Mouse (Mus musculus): ENCODE data around the gene Aurkaip1. TPM values are rescaled to one million over a fixed set of nuclear protein-coding genes. Genes with fewer than 3 reads are reported as not detected.
A peak's percentile ranks its signal among the peaks of the same experiment; 100 is the strongest.

Gene Aurkaip1
- polyA plus RNA-seq, 1 experiment, result 159 TPM

DNA sequence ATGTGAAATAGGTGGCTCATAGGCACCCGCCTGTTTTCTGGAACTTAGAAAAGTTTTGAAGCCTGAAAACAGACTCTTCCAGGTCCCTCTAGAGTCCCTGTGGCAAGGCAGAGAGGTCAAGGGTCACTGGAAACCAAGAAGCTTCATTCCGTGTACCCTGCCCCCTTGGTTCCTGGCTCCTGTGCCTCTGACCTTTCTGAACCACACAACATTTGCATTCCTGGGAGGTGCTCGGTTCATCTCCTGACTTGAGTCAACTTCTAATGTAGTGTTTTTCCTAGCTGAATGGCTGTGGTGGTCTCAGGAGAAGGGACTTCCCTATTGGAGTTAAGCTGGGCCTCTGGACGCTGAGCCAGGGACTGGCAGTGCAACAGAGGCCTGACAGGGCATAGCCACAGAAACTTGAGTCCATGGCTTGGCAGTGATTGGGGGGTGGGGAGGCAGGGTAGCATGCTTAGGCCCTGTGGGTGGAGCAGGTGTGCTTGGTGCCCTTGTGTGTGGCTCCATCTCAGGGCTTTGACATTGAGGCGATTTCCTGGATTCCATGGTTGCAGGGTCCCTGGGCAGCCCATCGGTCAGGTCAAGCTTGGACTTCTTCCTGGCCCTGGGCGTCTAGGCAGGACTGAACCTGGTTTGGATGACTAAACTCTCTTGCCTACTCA, 17.5 kb downstream of the Aurkaip1 start:
- peaks cover 33% of the 10 kb centered on the region for H3K4me1 ChIP-seq (ENCODE audit: control insufficient read depth, insufficient read depth, low read length)
- TF ChIP-seq POLR2A (IDR thresholded peaks at IDR 0.05; ENCODE audit: borderline replicate concordance, insufficient read depth, low read length), result no peak
- no peak for TF ChIP-seq CTCF (IDR thresholded peaks at IDR 0.05; ENCODE audit: borderline replicate concordance, insufficient read depth, low read depth, low read length)
- no peak overlapping the region for H3K27ac ChIP-seq (ENCODE audit: insufficient read depth, low read length)
- peak overlapping the region; percentile 92 for H3K4me3 ChIP-seq (replicated peaks; ENCODE audit: insufficient read depth, low read depth, low read length)
- H3K27me3 ChIP-seq (ENCODE audit: control insufficient read depth, insufficient read depth, low read length), result no peaks in the 10 kb centered on the region
- DNase-seq, result no peak
- 32% methylated on average over 7 of the region's 7 CpGs for WGBS

DNA sequence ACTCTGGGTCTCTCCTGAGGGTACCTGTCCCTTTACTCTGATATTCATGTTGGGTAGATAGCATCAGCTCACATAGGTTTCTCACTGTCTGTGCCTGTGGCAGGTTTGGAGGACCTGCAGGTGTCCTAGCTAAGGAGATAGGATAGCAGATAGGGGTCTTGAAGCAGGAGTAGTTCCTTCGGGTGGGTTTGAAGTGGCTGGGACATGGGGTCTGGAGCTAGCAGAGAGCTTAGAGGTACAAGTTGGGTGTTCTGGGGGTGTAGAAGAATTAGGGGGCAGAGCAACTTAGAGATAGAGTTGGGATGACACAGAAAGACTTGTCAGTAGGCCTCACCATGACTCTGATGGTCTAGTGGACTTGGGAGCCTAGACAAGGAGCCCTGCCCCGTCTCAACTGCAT, 18.3 kb downstream of the Aurkaip1 start:
- H3K27ac ChIP-seq (ENCODE audit: insufficient read depth, low read length), result no peak overlapping the region
- H3K27me3 ChIP-seq (ENCODE audit: control insufficient read depth, insufficient read depth, low read length), result no peaks in the 10 kb centered on the region
- 86% methylated on average over 2 of the region's 2 CpGs for WGBS
- TF ChIP-seq CTCF (IDR thresholded peaks at IDR 0.05; ENCODE audit: borderline replicate concordance, insufficient read depth, low read depth, low read length) (no peak), POLR2A (IDR thresholded peaks at IDR 0.05; ENCODE audit: borderline replicate concordance, insufficient read depth, low read length) (no peak)
- no peak for DNase-seq
- H3K4me3 ChIP-seq (replicated peaks; ENCODE audit: insufficient read depth, low read depth, low read length), result no peak overlapping the region
- peaks cover 33% of the 10 kb centered on the region for H3K4me1 ChIP-seq (ENCODE audit: control insufficient read depth, insufficient read depth, low read length)

DNA sequence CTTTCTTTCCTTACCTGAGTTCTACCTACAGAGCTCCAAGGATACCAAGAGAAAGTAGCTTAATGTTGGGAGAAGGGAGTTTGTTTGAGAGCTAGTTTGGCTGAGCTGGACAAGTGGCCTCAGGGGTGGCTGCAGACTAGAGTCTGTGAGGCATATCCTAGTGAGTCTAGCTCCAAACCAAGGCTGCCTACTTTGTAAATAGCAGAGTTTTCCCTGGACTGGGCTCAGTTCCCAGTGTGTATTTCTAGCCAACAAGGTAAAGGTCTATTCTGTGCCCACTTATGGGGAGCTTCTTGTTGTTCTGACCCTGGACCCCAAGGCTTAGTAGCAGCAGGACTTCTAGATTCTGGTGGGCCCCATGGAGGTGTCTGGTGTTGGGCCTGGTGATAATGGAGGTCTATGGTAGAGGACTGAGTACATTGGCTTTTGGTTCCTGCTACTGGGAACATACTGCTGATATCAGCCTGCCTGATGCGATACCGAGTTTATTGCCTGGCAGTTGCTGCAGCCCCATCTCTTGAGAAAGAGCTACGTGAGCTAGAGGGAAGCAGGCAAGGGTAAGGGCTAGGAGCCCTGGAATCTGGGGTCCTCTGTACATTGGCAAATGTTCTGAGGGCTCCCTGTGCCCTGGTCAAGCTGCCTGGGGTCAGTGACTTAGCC, 18.9 kb downstream of the Aurkaip1 start:
- Histone ChIP-seq H3K27ac (ENCODE audit: insufficient read depth, low read length) (no peak overlapping the region), H3K27me3 (ENCODE audit: control insufficient read depth, insufficient read depth, low read length) (no peaks in the 10 kb centered on the region), H3K4me1 (ENCODE audit: control insufficient read depth, insufficient read depth, low read length) (peaks cover 33% of the 10 kb centered on the region), H3K4me3 (replicated peaks; ENCODE audit: insufficient read depth, low read depth, low read length) (no peak overlapping the region)
- WGBS, result 53% methylated on average over 3 of the region's 3 CpGs
- DNase-seq, result no peak
- TF ChIP-seq POLR2A (IDR thresholded peaks at IDR 0.05; ENCODE audit: borderline replicate concordance, insufficient read depth, low read length) (no peak), CTCF (IDR thresholded peaks at IDR 0.05; ENCODE audit: borderline replicate concordance, insufficient read depth, low read depth, low read length) (no peak)

DNA sequence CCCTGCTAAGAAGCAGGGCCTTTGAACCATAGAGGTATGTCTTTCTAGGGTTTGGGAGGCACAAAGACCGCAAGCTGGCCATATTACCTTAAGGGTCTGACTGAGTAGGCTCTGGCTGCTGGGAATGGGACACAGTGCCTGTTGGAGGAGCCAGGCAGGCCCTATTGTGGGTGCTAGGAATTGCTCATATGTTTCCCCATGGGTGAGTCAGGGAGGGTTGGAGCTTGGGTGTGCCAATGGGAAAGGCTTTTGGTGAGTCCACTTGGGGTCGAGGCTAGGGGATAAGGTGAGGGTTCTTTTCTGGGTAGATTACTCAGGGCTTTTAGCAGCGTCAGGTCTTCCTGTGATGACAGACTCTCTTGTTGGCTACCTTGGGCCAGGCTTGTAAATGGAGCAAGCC, 20.3 kb downstream of the Aurkaip1 start:
- Histone ChIP-seq H3K27me3 (ENCODE audit: control insufficient read depth, insufficient read depth, low read length) (no peaks in the 10 kb centered on the region), H3K27ac (ENCODE audit: insufficient read depth, low read length) (no peak overlapping the region), H3K4me3 (replicated peaks; ENCODE audit: insufficient read depth, low read depth, low read length) (no peak overlapping the region), H3K4me1 (ENCODE audit: control insufficient read depth, insufficient read depth, low read length) (peaks cover 32% of the 10 kb centered on the region)
- no peak for TF ChIP-seq CTCF (IDR thresholded peaks at IDR 0.05; ENCODE audit: borderline replicate concordance, insufficient read depth, low read depth, low read length)
- no peak for TF ChIP-seq POLR2A (IDR thresholded peaks at IDR 0.05; ENCODE audit: borderline replicate concordance, insufficient read depth, low read length)
- no peak for DNase-seq
- 82% methylated on average over 3 of the region's 3 CpGs for WGBS

DNA sequence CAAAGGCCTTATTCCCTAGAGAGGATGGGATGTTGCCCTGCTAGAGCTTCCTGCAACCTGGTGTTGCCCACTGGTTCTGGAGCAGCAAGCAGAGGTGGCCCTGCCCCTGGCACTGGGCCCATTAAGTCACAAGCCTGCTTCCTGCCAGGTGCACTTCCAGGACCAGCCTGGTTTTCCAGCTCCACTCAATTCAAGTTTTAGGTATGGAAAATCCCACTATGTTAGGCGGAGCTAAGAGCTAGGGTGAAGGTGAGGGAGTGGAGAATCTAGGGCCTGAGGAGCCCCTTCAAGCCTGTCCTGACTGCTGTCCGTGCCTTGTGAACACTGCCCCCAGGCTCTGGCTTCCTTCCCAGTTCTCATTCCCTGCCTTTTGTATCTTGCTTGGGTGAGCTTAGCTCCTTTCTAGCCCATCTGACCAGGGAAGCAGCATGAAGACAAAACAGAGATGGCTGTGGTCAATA, 20.9 kb downstream of the Aurkaip1 start:
- TF ChIP-seq POLR2A (IDR thresholded peaks at IDR 0.05; ENCODE audit: borderline replicate concordance, insufficient read depth, low read length) (no peak), CTCF (IDR thresholded peaks at IDR 0.05; ENCODE audit: borderline replicate concordance, insufficient read depth, low read depth, low read length) (no peak)
- WGBS, result 40% methylated on average over 2 of the region's 2 CpGs
- Histone ChIP-seq H3K27me3 (ENCODE audit: control insufficient read depth, insufficient read depth, low read length) (no peaks in the 10 kb centered on the region), H3K27ac (ENCODE audit: insufficient read depth, low read length) (peak overlapping the region; percentile 33), H3K4me3 (replicated peaks; ENCODE audit: insufficient read depth, low read depth, low read length) (no peak overlapping the region), H3K4me1 (ENCODE audit: control insufficient read depth, insufficient read depth, low read length) (peaks cover 30% of the 10 kb centered on the region)
- DNase-seq, result peak; percentile 62 to 80

DNA sequence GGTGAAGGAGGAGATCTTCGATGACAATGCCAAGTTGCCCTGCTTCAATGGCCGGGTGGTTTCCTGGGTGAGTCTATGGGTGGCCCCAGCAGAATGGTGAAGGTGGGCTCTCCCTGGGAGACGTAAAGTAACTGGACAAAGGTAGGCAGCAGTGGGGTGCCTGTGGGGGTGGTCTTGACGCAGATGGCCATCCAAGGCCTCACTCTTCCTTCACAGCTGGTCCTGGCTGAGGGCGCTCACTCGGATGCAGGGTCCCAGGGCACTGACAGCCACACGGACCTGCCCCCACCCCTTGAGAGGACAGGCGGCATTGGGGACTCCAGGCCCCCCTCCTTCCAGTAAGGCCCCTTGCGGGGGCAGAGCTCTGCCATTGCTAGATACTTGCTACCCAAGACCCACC, 22.3 kb downstream of the Aurkaip1 start:
- TF ChIP-seq CTCF (IDR thresholded peaks at IDR 0.05; ENCODE audit: borderline replicate concordance, insufficient read depth, low read depth, low read length) (no peak), POLR2A (IDR thresholded peaks at IDR 0.05; ENCODE audit: borderline replicate concordance, insufficient read depth, low read length) (no peak)
- WGBS, result 79% methylated on average over 9 of the region's 9 CpGs
- DNase-seq, result no peak
- H3K27ac ChIP-seq (ENCODE audit: insufficient read depth, low read length), result no peak overlapping the region
- no peak overlapping the region for H3K4me3 ChIP-seq (replicated peaks; ENCODE audit: insufficient read depth, low read depth, low read length)
- H3K27me3 ChIP-seq (ENCODE audit: control insufficient read depth, insufficient read depth, low read length), result no peaks in the 10 kb centered on the region
- H3K4me1 ChIP-seq (ENCODE audit: control insufficient read depth, insufficient read depth, low read length), result peaks cover 30% of the 10 kb centered on the region

DNA sequence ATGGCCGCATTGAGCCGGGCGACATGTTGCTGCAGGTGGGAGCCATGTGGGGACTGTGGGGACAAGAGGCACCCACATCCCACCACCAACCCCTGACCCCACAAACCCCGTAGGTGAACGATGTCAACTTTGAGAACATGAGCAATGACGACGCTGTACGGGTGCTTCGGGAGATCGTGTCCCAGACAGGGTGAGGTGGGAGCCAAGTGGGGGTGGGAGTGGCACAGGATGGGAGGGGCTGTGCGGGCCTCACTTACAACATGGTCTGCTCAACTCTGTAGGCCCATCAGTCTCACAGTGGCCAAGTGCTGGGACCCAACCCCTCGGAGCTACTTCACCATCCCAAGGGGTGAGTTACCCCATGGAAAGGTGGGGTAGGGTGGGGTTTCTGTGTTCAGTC, 23.9 kb downstream of the Aurkaip1 start:
- H3K4me3 ChIP-seq (replicated peaks; ENCODE audit: insufficient read depth, low read depth, low read length), result no peak overlapping the region
- 95% methylated on average over 12 of the region's 12 CpGs for WGBS
- TF ChIP-seq CTCF (IDR thresholded peaks at IDR 0.05; ENCODE audit: borderline replicate concordance, insufficient read depth, low read depth, low read length) (no peak), POLR2A (IDR thresholded peaks at IDR 0.05; ENCODE audit: borderline replicate concordance, insufficient read depth, low read length) (no peak)
- H3K27ac ChIP-seq (ENCODE audit: insufficient read depth, low read length), result no peak overlapping the region
- DNase-seq, result no peak
- no peaks in the 10 kb centered on the region for H3K27me3 ChIP-seq (ENCODE audit: control insufficient read depth, insufficient read depth, low read length)
- peaks cover 23% of the 10 kb centered on the region for H3K4me1 ChIP-seq (ENCODE audit: control insufficient read depth, insufficient read depth, low read length)

DNA sequence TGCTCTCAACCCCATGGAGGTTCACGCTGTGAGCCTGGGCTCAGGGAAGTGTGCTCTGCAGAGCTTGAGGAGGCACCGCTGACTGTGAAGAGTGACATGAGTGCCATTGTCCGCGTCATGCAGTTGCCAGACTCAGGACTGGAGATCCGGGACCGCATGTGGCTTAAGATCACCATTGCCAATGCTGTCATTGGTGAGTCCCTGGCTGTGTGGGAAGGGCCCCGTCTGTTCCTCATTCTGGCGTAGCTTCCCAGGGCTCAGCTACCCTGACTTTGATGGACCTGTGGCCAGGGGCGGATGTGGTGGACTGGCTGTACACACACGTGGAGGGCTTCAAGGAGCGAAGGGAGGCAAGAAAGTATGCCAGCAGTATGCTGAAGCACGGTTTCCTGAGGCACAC, 25.0 kb downstream of the Aurkaip1 start:
- DNase-seq, result peak; percentile 42 to 63
- H3K4me3 ChIP-seq (replicated peaks; ENCODE audit: insufficient read depth, low read depth, low read length), result no peak overlapping the region
- TF ChIP-seq CTCF (IDR thresholded peaks at IDR 0.05; ENCODE audit: borderline replicate concordance, insufficient read depth, low read depth, low read length) (no peak), POLR2A (IDR thresholded peaks at IDR 0.05; ENCODE audit: borderline replicate concordance, insufficient read depth, low read length) (no peak)
- H3K4me1 ChIP-seq (ENCODE audit: control insufficient read depth, insufficient read depth, low read length), result peaks cover 15% of the 10 kb centered on the region
- WGBS, result 73% methylated on average over 12 of the region's 12 CpGs
- H3K27ac ChIP-seq (ENCODE audit: insufficient read depth, low read length), result no peak overlapping the region
- H3K27me3 ChIP-seq (ENCODE audit: control insufficient read depth, insufficient read depth, low read length), result no peaks in the 10 kb centered on the region
